Mouse (Mus musculus) liver, embryonic 11.5 days (tissue): ENCODE data around the gene Gm13889. TPM values are rescaled to one million over a fixed set of nuclear protein-coding genes. Genes with fewer than 3 reads are reported as not detected.
A peak's percentile ranks its signal among the peaks of the same experiment; 100 is the strongest.

Experiments
- ATAC-seq: fragments of 200-750 bp; cut with Nextera tagmentation; replicated peaks from 2 replicates; pipeline ENCODE4 v1.8.0; 2017; ENCODE audit warnings: moderate number of reproducible peaks, mild to moderate bottlenecking, moderate TSS enrichment, moderate library complexity; ENCODE audit not compliant: low FRiP score
- DNase-seq: peaks from one replicate; pipeline ENCODE4 v3.0.0-alpha.2; 2017; ENCODE audit warnings: low spot score
- H3K27ac ChIP-seq: fragments of 300-500 bp; sonication (generic); 2 replicates; pipeline ENCODE4 v1.5.1; 2014; ENCODE audit warnings: mild to moderate bottlenecking, low read depth, low read length, control low read depth
- H3K27me3 ChIP-seq: fragments of 300-500 bp; sonication (generic); replicated peaks from 2 replicates; pipeline ENCODE4 v1.6.1; 2014; ENCODE audit warnings: low read length, mixed read lengths; ENCODE audit not compliant: control insufficient read depth, insufficient read depth
- H3K36me3 ChIP-seq: fragments of 300-500 bp; sonication (generic); 2 replicates; pipeline ENCODE4 v1.6.1; 2014; ENCODE audit warnings: mild to moderate bottlenecking, low read length, moderate library complexity, mixed read lengths; ENCODE audit not compliant: control insufficient read depth, insufficient read depth
- H3K4me1 ChIP-seq: fragments of 300-500 bp; sonication (generic); replicated peaks from 2 replicates; pipeline ENCODE4 v1.6.1; 2014; ENCODE audit warnings: low read length, mixed read lengths; ENCODE audit not compliant: control insufficient read depth, insufficient read depth
- H3K4me2 ChIP-seq: fragments of 300-500 bp; sonication (generic); 2 replicates; pipeline ENCODE4 v1.6.1; 2014; ENCODE audit warnings: mild to moderate bottlenecking, control low read depth, moderate library complexity
- H3K4me3 ChIP-seq: fragments of 300-500 bp; sonication (generic); 2 replicates; pipeline ENCODE4 v1.5.1; 2014; ENCODE audit warnings: low read depth, low read length, control low read depth
- H3K9ac ChIP-seq: fragments of 300-500 bp; sonication (generic); 2 replicates; pipeline ENCODE4 v1.6.1; 2014; ENCODE audit warnings: low read depth, low read length, control low read depth
- H3K9me3 ChIP-seq: fragments of 300-500 bp; sonication (generic); 2 replicates; pipeline ENCODE4 v1.6.1; 2016; ENCODE audit warnings: low read length, inconsistent platforms, mixed read lengths; ENCODE audit not compliant: control insufficient read depth
- WGBS: fragments of 180-500 bp; shearing (Covaris S2); extraction: QIAGEN DNeasy Blood & Tissue Kit; methylation state at CpG from one replicate; pipeline ENCODE4 v1.1.7; 2014; 5-methylcytosine and 5-hydroxymethylcytosine counted together
- polyA plus RNA-seq: library from polyadenylated mRNA; unstranded; fragments of >200 nt; fragmentation: Nextera tagmentation; extraction: Ambion mirVana; gene quantifications from 2 replicates; pipeline ENCODE4 v1.2.1, GENCODE M21; 2014

The Gm13889 gene
- polyA plus RNA-seq, 1 experiment from 2014 or later = 3.3 TPM

DNA sequence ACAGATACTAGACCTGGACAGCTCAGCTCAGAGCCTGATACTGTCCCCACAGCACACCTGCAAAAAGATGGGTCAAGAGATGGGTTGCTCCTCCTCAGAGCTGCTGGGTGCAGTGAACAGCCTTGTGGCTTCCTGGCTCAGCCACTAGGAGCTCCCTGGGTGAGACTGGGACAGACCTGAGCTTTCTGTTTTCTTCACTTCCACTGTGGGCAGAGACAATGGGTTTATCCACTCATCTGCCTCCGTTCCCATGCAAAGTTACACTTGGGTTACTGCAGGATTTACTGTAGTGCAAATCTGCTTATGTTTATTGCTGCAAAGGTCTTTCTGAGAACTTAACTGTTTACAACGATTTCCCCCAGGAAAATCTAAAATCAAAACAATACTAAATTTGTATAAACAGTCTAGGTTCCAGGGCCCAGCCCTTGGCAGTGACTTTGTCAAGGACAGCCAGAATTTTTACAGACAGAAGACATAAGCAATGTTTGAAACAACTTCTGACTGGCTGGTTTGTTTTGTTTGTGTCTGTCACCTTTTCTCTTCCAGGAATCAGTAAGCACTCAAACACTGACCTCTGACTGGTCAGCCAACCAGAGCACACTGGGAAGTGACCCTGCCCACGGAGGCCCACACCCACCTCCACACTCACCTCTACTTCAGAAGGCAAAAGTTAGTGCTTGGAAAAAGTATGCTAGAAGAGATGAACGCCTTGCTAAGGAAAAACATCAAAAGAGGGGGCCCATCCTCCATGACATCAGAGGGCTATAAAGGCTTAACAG is 25.6 kb upstream of the Gm13889 start:
- WGBS = 84% methylated on average over 4 of the region's 4 CpGs
- H3K4me1 ChIP-seq = no peaks in the 10 kb centered on the region
- no peak overlapping the region for H3K4me2 ChIP-seq
- H3K9ac ChIP-seq = no peak overlapping the region
- no peak for ATAC-seq
- no peak for DNase-seq
- H3K27me3 ChIP-seq = no peaks in the 10 kb centered on the region
- H3K4me3 ChIP-seq = no peak overlapping the region
- no peak overlapping the region for H3K27ac ChIP-seq
- H3K9me3 ChIP-seq = no peaks in the 10 kb centered on the region
- peaks cover 9% of the 10 kb centered on the region; the same call in 1 of the 2 replicates for H3K36me3 ChIP-seq

DNA sequence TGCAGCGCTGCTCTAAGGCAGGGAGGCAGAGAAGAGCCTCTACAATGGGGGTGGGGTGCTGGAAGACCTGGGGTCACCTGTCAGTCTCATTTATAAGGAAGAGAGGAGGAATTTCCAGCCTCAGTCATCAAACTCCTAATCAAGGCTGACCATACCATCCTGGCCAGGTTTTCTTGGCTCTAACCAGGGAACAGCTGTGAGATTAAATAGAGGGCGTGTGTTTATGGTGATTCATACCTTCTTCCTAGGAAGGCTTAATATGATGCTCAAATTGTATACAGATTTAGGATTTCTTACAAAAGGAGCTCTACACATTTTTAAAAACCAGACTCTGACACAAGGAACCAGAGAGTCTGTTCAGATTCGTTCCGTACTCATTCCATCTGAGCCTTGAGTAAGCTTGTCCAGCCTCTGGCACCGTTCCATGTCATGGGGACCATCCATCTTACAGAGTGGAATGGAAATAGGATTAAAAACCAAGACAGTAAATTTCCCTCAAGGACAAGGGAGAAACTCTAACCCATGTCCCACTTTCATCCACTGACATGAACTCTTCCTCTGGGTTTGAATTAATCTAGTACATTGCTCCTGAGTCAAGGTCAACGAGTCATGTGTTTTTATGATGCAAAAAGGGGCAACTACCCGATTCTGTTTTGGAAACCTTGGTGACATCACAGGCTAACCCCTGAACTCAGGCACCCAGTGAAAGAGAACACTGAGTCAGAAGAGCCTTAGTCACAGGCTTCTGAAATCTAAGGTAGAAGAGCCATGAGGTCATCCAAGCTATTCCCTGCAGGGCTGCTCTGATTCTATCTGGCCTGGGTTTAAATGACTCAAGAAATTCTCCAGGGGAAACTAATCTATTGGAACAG is 22.5 kb upstream of the Gm13889 start:
- WGBS = 88% methylated on average over 7 of the region's 7 CpGs
- peaks cover 9% of the 10 kb centered on the region; the same call in 1 of the 2 replicates for H3K36me3 ChIP-seq

DNA sequence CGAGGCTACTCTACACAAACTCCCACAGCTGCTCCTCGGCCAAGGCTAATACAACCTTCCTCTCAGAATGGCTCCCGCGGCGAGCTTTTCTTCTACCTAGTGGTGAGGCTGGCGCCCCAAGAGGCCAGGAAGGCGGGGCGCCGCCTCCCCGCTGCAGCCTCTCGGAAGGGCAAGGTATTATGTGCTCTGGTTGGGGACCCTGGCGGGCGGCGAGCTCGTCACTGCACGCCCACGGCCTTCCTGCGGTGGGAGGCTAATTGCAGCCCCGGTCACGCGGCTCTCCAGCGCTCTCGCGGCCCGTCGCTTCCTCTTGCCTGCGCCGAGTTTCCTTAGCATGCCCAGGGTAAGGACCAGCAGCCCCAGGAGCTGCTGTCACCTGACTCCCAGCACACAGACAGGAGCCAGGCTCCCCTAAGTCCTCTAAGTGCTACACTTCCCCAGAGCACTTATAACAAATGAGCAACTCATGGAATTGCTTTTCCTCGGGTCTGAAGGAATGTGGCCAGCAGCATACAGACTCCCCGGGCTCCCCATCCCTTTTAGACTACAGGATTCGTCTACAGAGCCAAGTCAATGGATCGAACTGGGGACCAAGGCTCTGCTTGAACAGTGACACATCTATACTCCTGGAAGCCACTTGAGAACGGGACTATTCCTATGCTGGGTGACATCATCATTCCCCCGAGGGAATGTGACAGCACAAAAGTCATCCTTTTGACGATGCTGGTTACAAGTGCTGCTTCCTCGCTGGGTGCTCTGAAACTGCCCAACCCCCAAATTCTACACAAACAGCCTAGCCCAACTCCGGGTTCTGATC is 19.6 kb upstream of the Gm13889 start:
- Histone ChIP-seq H3K4me2 (peak overlapping the region; percentile 78), H3K9ac (peak overlapping the region; percentile 1; the same call in 1 of the 2 replicates), H3K4me3 (peak overlapping the region; percentile 41), H3K27ac (no peak overlapping the region), H3K27me3 (no peaks in the 10 kb centered on the region), H3K9me3 (no peaks in the 10 kb centered on the region), H3K36me3 (peaks cover 5% of the 10 kb centered on the region; the same call in 1 of the 2 replicates), H3K4me1 (no peaks in the 10 kb centered on the region; the same call in 1 of the 2 replicates)
- ATAC-seq (peak; percentile 49), DNase-seq (peak; percentile 44)
- WGBS = 5% methylated on average over 37 of the region's 37 CpGs

More for the DNA sequence above, 22.5 kb upstream of the Gm13889 start:
- ATAC-seq (no peak), DNase-seq (no peak)
- Histone ChIP-seq H3K4me2 (no peak overlapping the region), H3K9ac (no peak overlapping the region), H3K9me3 (no peaks in the 10 kb centered on the region), H3K4me1 (no peaks in the 10 kb centered on the region; the same call in 1 of the 2 replicates), H3K27ac (no peak overlapping the region), H3K27me3 (no peaks in the 10 kb centered on the region), H3K4me3 (no peak overlapping the region)

DNA sequence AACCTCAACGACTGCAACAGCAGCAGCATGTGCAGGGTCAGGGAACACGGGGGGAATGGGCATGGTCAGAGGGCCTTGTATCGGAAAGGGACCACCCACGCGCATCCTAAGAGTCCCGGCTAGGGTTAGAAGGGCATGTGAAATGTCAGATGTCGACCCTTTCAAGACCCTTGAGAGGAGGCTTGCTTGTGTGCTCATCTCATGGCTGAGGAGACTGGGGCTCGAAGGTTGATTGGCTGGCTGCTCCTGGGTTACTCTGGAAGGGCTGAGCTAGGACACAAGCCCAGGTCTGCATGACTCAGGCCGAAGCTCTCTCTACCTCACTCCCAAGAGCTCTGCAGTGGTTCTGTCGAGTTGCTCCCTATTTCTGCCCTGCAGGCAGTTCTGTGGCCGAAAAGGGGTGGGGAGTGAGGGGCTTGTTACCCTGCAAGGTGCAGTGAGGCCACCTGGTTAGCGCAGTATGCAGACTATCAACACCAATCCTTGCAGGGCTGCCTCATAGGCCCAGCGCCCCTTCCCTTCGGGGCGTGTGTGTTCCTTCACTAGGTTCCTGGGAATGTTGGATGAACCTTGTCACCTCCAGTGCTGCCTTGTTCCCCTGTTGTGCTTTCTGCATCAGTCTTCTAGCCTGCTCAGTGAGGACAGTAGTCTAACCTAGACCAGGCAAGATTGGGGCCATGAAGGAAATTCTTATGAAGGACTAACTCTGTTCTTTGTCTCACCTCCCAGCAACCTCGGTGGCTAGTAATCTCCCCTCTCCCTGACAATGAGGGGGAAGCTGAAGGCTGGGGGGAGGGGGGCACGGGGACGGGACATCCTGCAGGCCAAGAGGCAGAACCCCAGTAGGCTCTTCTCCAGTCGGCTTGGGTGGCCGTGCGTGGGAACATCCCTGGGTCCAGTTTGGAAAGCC is 18.8 kb upstream of the Gm13889 start:
- peak overlapping the region; percentile 1; the same call in 1 of the 2 replicates for H3K9ac ChIP-seq
- 33% methylated on average over 21 of the region's 21 CpGs for WGBS
- no peaks in the 10 kb centered on the region; the same call in 1 of the 2 replicates for H3K4me1 ChIP-seq
- H3K4me2 ChIP-seq = peak overlapping the region; percentile 78
- H3K4me3 ChIP-seq = peak overlapping the region; percentile 41
- no peak overlapping the region for H3K27ac ChIP-seq
- H3K36me3 ChIP-seq = peaks cover 2% of the 10 kb centered on the region; the same call in 1 of the 2 replicates
- ATAC-seq (no peak), DNase-seq (no peak)
- no peaks in the 10 kb centered on the region for H3K9me3 ChIP-seq
- no peaks in the 10 kb centered on the region for H3K27me3 ChIP-seq

DNA sequence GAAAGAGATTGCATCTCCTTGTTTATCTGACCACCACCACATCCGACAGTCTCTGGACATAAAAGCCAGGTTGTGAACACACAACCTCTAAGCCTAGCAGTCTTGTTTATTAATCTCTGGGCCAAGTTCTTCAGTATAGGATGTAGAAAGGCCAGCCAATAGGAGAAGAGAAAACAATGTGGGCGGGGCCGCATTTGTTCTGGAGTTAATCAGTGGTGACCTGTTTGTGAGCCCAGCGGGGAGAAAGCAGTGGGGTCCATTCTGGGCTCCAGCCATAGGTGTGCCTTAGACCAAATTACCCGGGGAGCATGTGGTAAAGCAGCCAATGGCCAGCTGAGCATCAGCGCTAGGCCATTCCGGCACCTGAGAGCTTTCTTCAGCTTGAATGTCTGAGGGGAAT is 18.0 kb upstream of the Gm13889 start:
- DNase-seq = no peak
- no peak overlapping the region for H3K4me3 ChIP-seq
- no peak overlapping the region for H3K9ac ChIP-seq
- ATAC-seq = no peak
- WGBS = 54% methylated on average over 7 of the region's 7 CpGs
- no peaks in the 10 kb centered on the region for H3K9me3 ChIP-seq
- no peak overlapping the region for H3K27ac ChIP-seq
- no peaks in the 10 kb centered on the region for H3K27me3 ChIP-seq
- no peak overlapping the region for H3K4me2 ChIP-seq
- no peaks in the 10 kb centered on the region for H3K36me3 ChIP-seq
- H3K4me1 ChIP-seq = no peaks in the 10 kb centered on the region; the same call in 1 of the 2 replicates

DNA sequence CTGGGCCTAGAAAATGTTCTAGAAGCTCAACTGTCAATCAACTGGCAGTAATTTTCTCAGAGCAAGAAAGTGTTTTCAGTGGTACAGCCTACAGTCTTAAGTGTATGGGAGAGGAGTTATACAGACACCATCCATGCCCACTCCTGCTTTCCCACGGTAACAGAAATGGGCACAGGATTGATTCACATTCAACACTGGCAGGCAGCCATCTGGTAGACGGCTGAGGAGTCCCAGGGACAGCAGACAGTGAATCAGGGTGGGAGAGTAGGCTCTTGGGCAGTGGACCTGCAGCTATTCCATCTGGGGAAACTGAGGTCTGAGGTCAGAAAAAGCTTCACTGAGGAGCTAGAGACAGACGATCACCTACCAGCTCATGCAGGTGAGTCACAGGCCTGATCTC is 14.6 kb upstream of the Gm13889 start:
- Histone ChIP-seq H3K27me3 (no peaks in the 10 kb centered on the region), H3K36me3 (no peaks in the 10 kb centered on the region), H3K4me1 (no peaks in the 10 kb centered on the region; the same call in 1 of the 2 replicates), H3K4me2 (no peak overlapping the region), H3K9ac (no peak overlapping the region), H3K4me3 (no peak overlapping the region), H3K9me3 (no peaks in the 10 kb centered on the region), H3K27ac (no peak overlapping the region)
- no peak for DNase-seq
- 77% methylated on average over 3 of the region's 3 CpGs for WGBS
- ATAC-seq = no peak

DNA sequence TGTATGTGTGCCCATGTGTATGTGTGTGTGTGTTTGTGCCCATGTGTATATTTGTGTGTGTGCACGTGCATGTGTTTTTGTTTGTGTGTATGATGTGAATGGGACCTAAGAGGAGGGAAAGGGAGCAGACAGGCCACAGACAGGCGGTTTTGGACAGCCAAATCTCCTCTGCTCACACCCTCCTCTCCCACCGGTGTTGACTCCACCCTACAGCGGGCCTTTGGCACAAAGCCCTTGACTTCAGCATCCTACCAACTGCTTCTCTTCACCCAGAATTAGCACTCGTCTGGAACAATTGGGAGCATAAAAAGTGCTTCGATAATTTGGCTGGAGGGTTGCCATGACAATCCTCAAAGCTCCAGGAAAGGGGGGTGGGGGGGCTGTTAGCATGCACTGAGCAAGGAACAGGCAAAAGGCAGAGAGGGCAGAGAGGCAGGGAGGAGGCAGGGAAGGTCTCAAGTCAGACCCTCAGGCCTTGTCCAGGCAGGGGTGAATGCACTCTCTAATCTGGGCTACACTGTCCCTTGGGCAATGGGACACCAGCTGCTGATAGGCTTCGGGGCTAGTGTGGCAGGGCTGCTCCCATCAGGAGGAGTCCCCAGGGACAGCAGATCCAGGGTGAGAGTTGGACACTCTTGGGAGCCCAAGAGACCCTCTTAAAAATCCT is 7.6 kb upstream of the Gm13889 start:
- 64% methylated on average over 7 of the region's 7 CpGs for WGBS
- H3K4me2 ChIP-seq = no peak overlapping the region
- no peak overlapping the region for H3K27ac ChIP-seq
- H3K9me3 ChIP-seq = no peaks in the 10 kb centered on the region
- no peak overlapping the region for H3K4me3 ChIP-seq
- ATAC-seq (no peak), DNase-seq (no peak)
- H3K27me3 ChIP-seq = peaks cover 4% of the 10 kb centered on the region
- H3K36me3 ChIP-seq = no peaks in the 10 kb centered on the region
- no peaks in the 10 kb centered on the region for H3K4me1 ChIP-seq
- H3K9ac ChIP-seq = no peak overlapping the region
